Mouse (Mus musculus) liver, adult 2 months (tissue): ENCODE data around the gene Taldo1.

ENCODE experiments used
- CTCF ChIP-seq: fragments of 200-500 bp; IDR thresholded peaks from 2 replicates; pipeline ENCODE4 v1.5.1; 2011; ENCODE audit warnings: low read depth, low read length, control low read depth
- POLR2A ChIP-seq: fragments of 200-500 bp; IDR thresholded peaks from 2 replicates; pipeline ENCODE4 v1.6.1; 2011; ENCODE audit warnings: low read length, control low read depth; ENCODE audit not compliant: insufficient read depth; ENCODE audit errors: extremely low read depth

GRCm38 (mm10) chr7:141411667-141412066, 19.7 kb downstream of the Taldo1 start:
- no peak for TF ChIP-seq POLR2A
- no peak for TF ChIP-seq CTCF
